Mouse (Mus musculus) cerebellum, postnatal 14 days (tissue): ENCODE measurements at regions not wholly inside any gene's neighbourhood (a gene's known extent, or its start where the extent isn't known, plus 50 kb on each side); places are given as distances from the start of the nearest gene placed in this dataset.
"Not testable (repeated sequence)": the region's sequence is repeated elsewhere in the genome, so short reads cannot be mapped to it uniquely, and the experiment has no call there.

Experiments
- DNase-seq, 2 experiments: peaks; one replicate each; pipeline ENCODE4 v3.0.0; 2021; ENCODE audit warnings: mixed read lengths in 2 of 2

- no peak for DNase-seq
These were observed 260.2 kb upstream of the Rgs17 start for GRCm38 (mm10) chr10:6182400-6182799.

DNA sequence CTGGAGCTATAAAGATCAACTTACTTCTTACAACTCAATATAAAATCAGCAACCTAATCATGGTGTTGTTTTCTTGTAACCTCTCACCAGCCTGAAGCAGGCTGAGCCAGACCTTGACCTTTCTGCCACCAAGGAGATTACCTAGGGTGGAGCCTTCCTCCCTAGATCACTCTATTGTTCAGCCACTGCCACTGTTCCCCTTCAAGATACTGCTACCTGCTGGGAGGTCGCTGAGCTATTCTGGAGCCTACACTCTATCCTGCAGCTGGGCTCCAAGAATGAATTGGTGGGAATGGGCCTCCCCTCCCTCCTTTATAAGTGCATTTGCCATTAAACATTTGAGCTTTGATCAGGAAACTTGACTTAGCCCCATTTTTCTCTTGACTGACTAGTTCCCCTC is 242.1 kb upstream of the Rgs17 start:
- DNase-seq = not testable (repeated sequence)

DNA sequence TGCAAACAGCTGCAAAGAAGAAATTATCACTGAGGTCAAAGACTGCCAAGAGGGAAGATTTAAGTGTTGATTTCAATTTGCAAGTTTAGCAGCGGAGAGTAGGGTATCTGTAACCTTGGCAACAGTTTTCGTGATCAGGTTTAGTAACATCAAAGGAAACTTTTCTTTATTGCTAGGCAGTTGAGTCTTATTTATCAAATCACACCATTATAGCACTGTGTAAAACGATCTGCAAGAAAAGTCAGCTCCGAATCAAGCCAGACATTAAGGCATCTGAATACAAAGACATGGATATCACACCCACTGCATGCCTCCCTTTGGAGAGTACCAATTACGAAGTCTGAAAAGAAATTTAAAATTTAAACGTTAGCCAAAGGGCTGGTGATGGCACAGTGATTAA is 234.7 kb upstream of the Rgs17 start:
- DNase-seq = no peak

DNA sequence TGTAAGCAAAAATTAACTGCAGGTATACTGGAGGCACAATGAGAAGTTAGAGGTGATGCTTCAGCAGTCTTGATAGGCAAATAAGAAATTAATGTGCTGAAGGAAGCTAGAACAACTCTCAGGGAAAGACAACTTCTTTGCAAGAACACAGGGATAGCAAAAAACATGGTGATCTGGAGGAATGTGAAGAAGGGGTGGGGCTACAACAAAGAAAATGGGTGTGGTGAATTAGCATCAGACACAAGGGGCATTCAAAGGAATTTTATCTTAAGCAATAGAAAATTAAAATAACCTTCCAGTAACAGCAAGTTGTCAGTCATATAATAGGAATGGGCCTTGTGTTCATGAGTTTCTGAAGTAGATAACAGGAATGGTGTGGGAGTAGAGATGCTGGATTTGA is 211.9 kb upstream of the Rgs17 start:
- no peak for DNase-seq

- DNase-seq = not testable (repeated sequence)
These were observed 202.2 kb upstream of the Rgs17 start for GRCm38 (mm10) chr10:6124423-6124822.

DNA sequence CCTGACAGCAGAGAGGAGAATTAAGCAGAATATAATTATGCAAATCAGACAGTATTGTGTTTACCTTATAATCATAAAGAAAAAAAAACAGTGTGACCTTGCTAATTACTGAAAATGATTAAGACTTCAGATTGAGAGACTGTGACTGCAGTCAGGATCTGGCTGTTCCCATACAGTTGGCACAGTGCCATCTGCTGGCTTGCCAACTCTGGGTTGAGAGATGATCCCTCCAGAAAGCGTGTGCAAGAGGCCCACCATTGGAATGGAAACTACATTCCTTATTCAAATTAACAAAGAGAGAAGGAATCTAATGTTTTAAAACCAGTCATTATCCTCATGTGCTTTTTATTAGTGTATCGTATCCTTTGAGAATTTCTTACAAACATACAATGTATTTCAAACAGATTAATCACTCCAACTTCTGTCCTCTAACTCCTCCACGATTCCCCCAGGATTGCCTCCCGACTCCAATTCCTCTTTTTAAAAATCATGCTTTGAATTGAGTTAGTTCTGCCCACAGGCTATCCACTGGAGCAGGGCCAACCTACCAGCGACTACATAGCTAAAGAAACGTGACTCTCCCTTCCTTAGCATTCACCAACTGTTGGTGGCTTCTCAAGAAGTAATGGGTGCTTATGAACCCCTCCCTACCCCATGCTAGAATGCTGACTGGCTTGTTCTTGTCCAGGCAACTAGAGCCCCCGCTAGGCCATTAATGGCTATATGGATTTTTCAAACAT is 192.9 kb upstream of the Rgs17 start:
- peak; percentile 87 to 94 for DNase-seq
